Mouse (Mus musculus): ENCODE data around the gene Tab1. TPM values are rescaled to one million over a fixed set of nuclear protein-coding genes. Genes with fewer than 3 reads are reported as not detected.

Gene Tab1
- polyA plus RNA-seq (2015; fragmentation: Nextera tagmentation; extraction: Ambion mirVana): 37.4 and 40.2 TPM in 2 replicates

DNA sequence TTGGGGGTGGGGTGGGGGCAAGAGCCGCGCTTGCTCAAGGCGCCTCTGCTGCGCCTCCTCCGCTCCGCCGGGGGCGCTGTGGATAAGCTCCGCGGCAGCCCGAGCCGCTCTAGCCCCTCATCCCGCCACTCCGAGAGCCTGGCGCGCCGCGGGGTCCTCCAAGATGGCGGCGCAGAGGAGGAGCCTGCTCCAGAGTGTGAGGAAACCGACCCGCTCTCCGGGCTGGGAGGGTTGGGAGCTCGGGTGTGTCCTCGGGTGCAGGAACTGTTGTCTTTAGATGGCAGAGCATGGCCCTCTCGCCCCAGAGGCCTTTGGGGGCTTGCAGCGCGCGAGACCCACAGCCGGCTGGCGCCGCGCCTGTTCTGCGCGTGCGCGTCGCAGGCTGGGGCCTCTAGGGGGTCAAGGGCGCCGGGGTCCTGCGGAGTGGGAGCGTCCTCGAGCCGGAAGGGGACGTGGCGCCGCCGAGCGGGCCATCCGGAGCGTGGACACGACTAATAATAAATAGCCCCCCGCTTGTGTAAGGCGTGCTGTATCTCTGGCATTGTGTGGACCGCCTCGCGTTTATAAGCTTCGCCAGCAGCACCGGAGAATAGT is at the start of gene Tab1:
Gene Tab1 (plus strand): TSS at position 135 of the 594 bp plus-strand sequence.
- H3K9me3 ChIP-seq: no peaks in the 10 kb centered on the region
- H3K4me3 ChIP-seq: peak within 1 kb of the TSS; percentile 68
- H3K4me2 ChIP-seq: peak within 1 kb of the TSS; percentile 77
- peak within 1 kb of the TSS; percentile 66 for H3K9ac ChIP-seq
- under 1% methylated on average over 59 of the region's 59 CpGs for WGBS
- ATAC-seq (ENCODE audit: low FRiP score, low read depth): peak; percentile 95
- H3K4me1 ChIP-seq (replicated peaks): peaks cover 30% of the 10 kb centered on the region
- H3K36me3 ChIP-seq: no peaks in the 10 kb centered on the region
- H3K27ac ChIP-seq (replicated peaks): peak within 1 kb of the TSS; percentile 99
- no peaks in the 10 kb centered on the region for H3K27me3 ChIP-seq

GRCm38 (mm10) chr15:80083276-80083731 is 49.6 kb upstream of the Tab1 start:
- peak; percentile 97 for ATAC-seq (ENCODE audit: low FRiP score, low read depth)
- peaks cover 29% of the 10 kb centered on the region for H3K36me3 ChIP-seq
- no peaks in the 10 kb centered on the region for H3K27me3 ChIP-seq
- H3K4me1 ChIP-seq (replicated peaks): peaks cover 35% of the 10 kb centered on the region
- peak overlapping the region; percentile 97 for H3K27ac ChIP-seq (replicated peaks)
- peak overlapping the region; percentile 70 for H3K4me3 ChIP-seq
- peak overlapping the region; percentile 95 for H3K9ac ChIP-seq
- no peaks in the 10 kb centered on the region for H3K9me3 ChIP-seq
- WGBS: under 1% methylated on average over 30 of the region's 30 CpGs
- H3K4me2 ChIP-seq: peak overlapping the region; percentile 82

GRCm38 (mm10) chr15:80083740-80084139 is 49.2 kb upstream of the Tab1 start:
- Histone ChIP-seq H3K9ac (peak overlapping the region; percentile 58), H3K27ac (replicated peaks) (peak overlapping the region; percentile 97), H3K36me3 (peaks cover 25% of the 10 kb centered on the region), H3K9me3 (no peaks in the 10 kb centered on the region), H3K4me3 (peak overlapping the region; percentile 70), H3K4me1 (replicated peaks) (peaks cover 35% of the 10 kb centered on the region), H3K4me2 (peak overlapping the region; percentile 82), H3K27me3 (no peaks in the 10 kb centered on the region)
- WGBS: 2% methylated on average over 12 of the region's 12 CpGs
- ATAC-seq (ENCODE audit: low FRiP score, low read depth): peak; percentile 6; the same call in 1 of the 2 replicates

GRCm38 (mm10) chr15:80087406-80088012 is 45.4 kb upstream of the Tab1 start:
- Histone ChIP-seq H3K27me3 (no peaks in the 10 kb centered on the region), H3K9me3 (no peaks in the 10 kb centered on the region), H3K9ac (no peak overlapping the region), H3K36me3 (no peaks in the 10 kb centered on the region), H3K4me2 (no peak overlapping the region), H3K4me1 (replicated peaks) (peaks cover 21% of the 10 kb centered on the region), H3K4me3 (no peak overlapping the region), H3K27ac (replicated peaks) (no peak overlapping the region)
- WGBS: 88% methylated on average over 9 of the region's 9 CpGs
- ATAC-seq (ENCODE audit: low FRiP score, low read depth): no peak

DNA sequence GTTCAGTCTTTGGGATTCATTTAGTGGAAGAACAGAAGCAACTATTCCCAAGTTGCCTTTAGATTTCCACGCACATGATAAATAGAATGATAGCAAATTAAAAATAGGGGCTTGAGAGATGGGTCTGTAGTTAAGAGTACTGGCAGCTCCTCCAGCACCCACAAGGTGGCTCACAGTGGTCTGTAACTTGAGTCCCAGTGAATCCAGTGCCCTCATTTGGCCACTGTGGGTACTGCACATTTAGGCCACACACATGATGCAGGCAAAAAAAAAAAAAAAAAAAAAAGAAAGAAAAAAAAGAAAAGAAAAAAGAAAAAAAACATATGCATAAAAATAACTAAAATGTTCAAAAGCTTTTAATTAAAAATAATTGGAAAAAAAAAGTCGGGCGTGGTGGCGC is 44.3 kb upstream of the Tab1 start:
- H3K36me3 ChIP-seq: no peaks in the 10 kb centered on the region
- H3K9ac ChIP-seq: no peak overlapping the region
- H3K9me3 ChIP-seq: no peaks in the 10 kb centered on the region
- no peak overlapping the region for H3K27ac ChIP-seq (replicated peaks)
- ATAC-seq (ENCODE audit: low FRiP score, low read depth): no peak
- no peak overlapping the region for H3K4me3 ChIP-seq
- WGBS: 35% methylated on average over 4 of the region's 4 CpGs
- H3K27me3 ChIP-seq: no peaks in the 10 kb centered on the region
- peaks cover 31% of the 10 kb centered on the region for H3K4me1 ChIP-seq (replicated peaks)
- no peak overlapping the region for H3K4me2 ChIP-seq

- 79% methylated on average over 11 of the region's 11 CpGs for WGBS
- peak overlapping the region; percentile 77 for H3K4me2 ChIP-seq
- H3K4me1 ChIP-seq (replicated peaks): peaks cover 32% of the 10 kb centered on the region
- no peak overlapping the region for H3K9ac ChIP-seq
- H3K27me3 ChIP-seq: no peaks in the 10 kb centered on the region
- ATAC-seq (ENCODE audit: low FRiP score, low read depth): no peak
- H3K9me3 ChIP-seq: no peaks in the 10 kb centered on the region
- no peaks in the 10 kb centered on the region for H3K36me3 ChIP-seq
- H3K27ac ChIP-seq (replicated peaks): no peak overlapping the region
- peak overlapping the region; percentile 83; the same call in 1 of the 2 replicates for H3K4me3 ChIP-seq
Measured at GRCm38 (mm10) chr15:80090155-80090554, 42.8 kb upstream of the Tab1 start.

DNA sequence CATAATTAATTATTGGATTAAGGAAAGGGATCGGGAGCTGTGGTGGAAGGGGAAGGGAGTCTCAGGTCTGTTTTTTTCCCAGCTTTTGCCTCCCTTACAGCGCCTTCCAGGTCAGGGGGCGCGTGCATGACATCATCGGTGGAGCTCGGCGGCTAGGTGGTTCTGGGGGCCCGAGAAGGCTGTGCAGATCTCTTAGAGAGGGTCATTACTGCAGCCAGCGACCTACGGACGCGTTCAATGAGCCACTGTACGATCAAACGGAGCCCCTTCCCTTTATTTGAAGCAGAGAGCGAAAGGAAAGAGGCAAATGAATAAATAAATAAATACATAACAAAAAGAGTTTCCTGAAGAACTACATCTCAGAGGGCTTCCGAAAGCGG is 42.2 kb upstream of the Tab1 start:
- no peaks in the 10 kb centered on the region for H3K27me3 ChIP-seq
- no peak for ATAC-seq (ENCODE audit: low FRiP score, low read depth)
- peak overlapping the region; percentile 73 for H3K27ac ChIP-seq (replicated peaks)
- H3K9me3 ChIP-seq: no peaks in the 10 kb centered on the region
- 1% methylated on average over 17 of the region's 17 CpGs for WGBS
- peak overlapping the region; percentile 74 for H3K9ac ChIP-seq
- H3K4me2 ChIP-seq: peak overlapping the region; percentile 77
- no peaks in the 10 kb centered on the region for H3K36me3 ChIP-seq
- H3K4me3 ChIP-seq: peak overlapping the region; percentile 83
- peaks cover 32% of the 10 kb centered on the region for H3K4me1 ChIP-seq (replicated peaks)

- peak; percentile 67 for ATAC-seq (ENCODE audit: low FRiP score, low read depth)
- peak within 1 kb of the TSS; percentile 77 for H3K4me2 ChIP-seq
- WGBS: 1% methylated on average over 72 of the region's 86 CpGs
Measured at GRCm38 (mm10) chr15:80091121-80091955, 41.6 kb upstream of the Tab1 start, which contains the start of the genes Syngr1 and Rpl3. Gene Syngr1, plus strand, starts transcription at chr15:80091334. Gene Rpl3, minus strand, starts transcription at chr15:80091868.

GRCm38 (mm10) chr15:80092041-80092441 is 40.9 kb upstream of the Tab1 start:
- H3K4me1 ChIP-seq (replicated peaks): peaks cover 37% of the 10 kb centered on the region
- peak; percentile 21; the same call in 1 of the 2 replicates for ATAC-seq (ENCODE audit: low FRiP score, low read depth)

More at GRCm38 (mm10) chr15:80091121-80091955, 41.6 kb upstream of the Tab1 start, which contains the start of the genes Syngr1 and Rpl3:
- H3K9me3 ChIP-seq: no peaks in the 10 kb centered on the region
- peak within 1 kb of the TSS; percentile 73 for H3K27ac ChIP-seq (replicated peaks)
- H3K4me1 ChIP-seq (replicated peaks): peaks cover 32% of the 10 kb centered on the region
- H3K27me3 ChIP-seq: no peaks in the 10 kb centered on the region
- peak within 1 kb of the TSS; percentile 83 for H3K4me3 ChIP-seq
- H3K36me3 ChIP-seq: no peaks in the 10 kb centered on the region
- H3K9ac ChIP-seq: peak within 1 kb of the TSS; percentile 74

DNA sequence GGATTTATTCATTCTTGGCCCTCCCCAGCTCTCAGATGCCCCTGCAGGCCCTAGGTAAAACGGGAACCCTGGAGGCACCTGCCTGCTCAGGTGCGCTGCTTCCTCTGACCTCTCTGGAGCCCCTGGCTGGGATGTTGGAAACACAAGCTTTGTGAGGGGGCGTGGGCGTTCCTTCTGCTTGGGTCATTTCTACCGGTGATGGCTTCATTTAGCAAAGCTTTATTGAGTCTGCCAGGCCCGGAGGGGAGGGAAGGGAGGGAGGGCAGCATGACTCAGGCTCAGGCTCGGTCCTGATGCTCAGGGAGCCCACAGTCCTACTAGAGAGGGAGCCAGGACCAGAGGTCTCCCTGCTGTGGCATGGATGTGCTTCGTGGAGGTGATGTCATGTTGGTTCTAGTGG is 40.3 kb upstream of the Tab1 start:
- peaks cover 42% of the 10 kb centered on the region for H3K4me1 ChIP-seq (replicated peaks)
- no peaks in the 10 kb centered on the region for H3K9me3 ChIP-seq
- 10% methylated on average over 8 of the region's 8 CpGs for WGBS
- H3K27me3 ChIP-seq: no peaks in the 10 kb centered on the region
- H3K36me3 ChIP-seq: no peaks in the 10 kb centered on the region
- peak overlapping the region; percentile 77 for H3K4me2 ChIP-seq
- peak overlapping the region; percentile 74 for H3K9ac ChIP-seq
- peak overlapping the region; percentile 83 for H3K4me3 ChIP-seq
- no peak for ATAC-seq (ENCODE audit: low FRiP score, low read depth)
- no peak overlapping the region for H3K27ac ChIP-seq (replicated peaks)

More at GRCm38 (mm10) chr15:80092041-80092441, 40.9 kb upstream of the Tab1 start:
- H3K27me3 ChIP-seq: no peaks in the 10 kb centered on the region
- no peaks in the 10 kb centered on the region for H3K36me3 ChIP-seq
- peak overlapping the region; percentile 74 for H3K9ac ChIP-seq
- WGBS: 17% methylated on average over 7 of the region's 7 CpGs
- peak overlapping the region; percentile 83 for H3K4me3 ChIP-seq
- no peaks in the 10 kb centered on the region for H3K9me3 ChIP-seq
- H3K4me2 ChIP-seq: peak overlapping the region; percentile 77
- 0 out of 2 replicates have a peak overlapping the region, but pooled peaks have one; percentile 73 for H3K27ac ChIP-seq (replicated peaks)

DNA sequence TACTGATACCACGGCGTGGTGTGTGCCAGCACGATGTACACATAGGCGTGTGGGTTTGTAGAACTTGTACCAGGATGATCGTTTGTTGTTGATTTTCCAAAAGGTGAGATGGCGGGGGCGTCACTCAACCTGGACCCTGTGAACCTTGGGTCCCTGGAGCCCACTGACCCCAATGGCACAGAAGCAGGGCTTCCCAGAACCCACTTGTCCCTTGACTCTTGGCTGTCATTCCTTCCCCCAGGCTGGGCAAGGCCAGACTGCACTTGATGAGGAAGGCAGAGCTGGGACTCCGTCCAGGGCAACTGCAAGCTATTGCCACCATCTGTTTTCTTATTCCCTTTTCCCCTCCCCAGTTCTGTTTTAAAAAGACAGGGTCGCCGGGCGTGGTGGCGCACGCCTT is 38.7 kb upstream of the Tab1 start:
- H3K27ac ChIP-seq (replicated peaks): no peak overlapping the region
- 92% methylated on average over 13 of the region's 13 CpGs for WGBS
- no peak for ATAC-seq (ENCODE audit: low FRiP score, low read depth)
- H3K4me3 ChIP-seq: no peak overlapping the region
- no peaks in the 10 kb centered on the region for H3K9me3 ChIP-seq
- no peaks in the 10 kb centered on the region for H3K27me3 ChIP-seq
- no peaks in the 10 kb centered on the region for H3K36me3 ChIP-seq
- no peak overlapping the region for H3K9ac ChIP-seq
- H3K4me1 ChIP-seq (replicated peaks): peaks cover 58% of the 10 kb centered on the region
- H3K4me2 ChIP-seq: no peak overlapping the region
